Mouse (Mus musculus) heart, postnatal 25 days (tissue): ENCODE results near the gene Gna15. TPM values are rescaled to one million over a fixed set of nuclear protein-coding genes. Genes with fewer than 3 reads are reported as not detected.

Experiments used
- DNase-seq: peaks from one replicate; pipeline ENCODE4 v3.0.0; 2022; ENCODE audit warnings: low spot score
- intact Hi-C: fragments of 180-260 bp; cut with DNase I; formaldehyde crosslinking; loops from one replicate; pipeline ENCODE4 v1.15.1; 2025
- total RNA-seq, 2 experiments: library from RNA; stranded (reverse); gene quantifications; 2 replicates each; pipeline ENCODE4 v1.2.3; 2021

Gna15 gene
- total RNA-seq, 2 experiments from 2014 or later: 0.81 to 1.0 TPM

- DNase-seq: no peak
- intact Hi-C loops: no loop called here
Observed at GRCm38 (mm10) chr10:81536734-81537133, 12.7 kb upstream of the Gna15 start.

GRCm38 (mm10) chr10:81534826-81535225 is 10.8 kb upstream of the Gna15 start:
- intact Hi-C loops: no loop called here
- no peak for DNase-seq

DNA sequence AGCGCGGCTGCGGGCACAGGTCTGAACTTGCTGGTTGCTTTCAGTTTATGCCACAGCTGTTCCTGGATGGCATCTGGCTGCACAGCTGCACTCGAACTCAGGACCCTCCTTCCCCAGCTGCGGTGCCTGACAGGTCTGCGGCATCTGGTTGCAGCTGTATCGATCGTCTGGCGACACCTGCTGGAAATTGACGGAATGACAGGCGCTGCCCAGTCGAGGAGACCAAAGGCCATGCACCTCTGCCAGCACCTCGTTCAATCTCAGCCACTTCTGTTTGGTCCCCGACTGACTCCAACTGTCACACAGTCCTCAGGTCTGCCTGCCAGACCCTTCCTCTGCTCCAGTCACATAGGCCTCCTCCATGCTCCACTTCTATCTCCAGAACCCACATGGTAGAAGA is 2.8 kb upstream of the Gna15 start:
- peak; percentile 56 for DNase-seq
- intact Hi-C loops: loop anchor here (1.0 kb wide), 1 partner anchor 23 kb away; no protein-coding TSS in a partner anchor

GRCm38 (mm10) chr10:81525017-81525694 is 1.1 kb upstream of the Gna15 start:
- intact Hi-C loops: no loop called here
- no peak for DNase-seq

DNA sequence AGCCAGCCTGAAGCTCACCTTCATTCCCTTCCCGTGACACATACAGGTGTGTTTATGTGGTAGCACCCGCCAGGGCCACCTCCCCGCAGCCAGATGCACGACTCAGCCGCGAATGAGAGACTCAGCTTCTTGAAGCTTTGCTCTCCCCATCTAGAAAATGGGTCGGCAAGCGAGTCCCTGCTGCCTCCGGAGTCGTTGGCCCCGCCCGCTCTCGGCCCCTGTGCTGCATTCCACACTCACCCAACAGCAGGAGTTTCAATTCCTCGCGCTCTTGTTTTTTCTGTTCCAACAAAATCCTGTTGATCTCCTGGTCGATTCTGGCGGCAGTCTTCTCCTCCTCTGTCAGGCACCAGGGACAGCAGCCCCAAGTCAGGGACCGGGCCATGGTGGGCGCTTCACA is 455 bp downstream of the Gna15 start:
- intact Hi-C loops: no loop called here
- no peak for DNase-seq

- intact Hi-C loops: no loop called here
- DNase-seq: no peak
Observed at GRCm38 (mm10) chr10:81523142-81523541, 883 bp downstream of the Gna15 start.

DNA sequence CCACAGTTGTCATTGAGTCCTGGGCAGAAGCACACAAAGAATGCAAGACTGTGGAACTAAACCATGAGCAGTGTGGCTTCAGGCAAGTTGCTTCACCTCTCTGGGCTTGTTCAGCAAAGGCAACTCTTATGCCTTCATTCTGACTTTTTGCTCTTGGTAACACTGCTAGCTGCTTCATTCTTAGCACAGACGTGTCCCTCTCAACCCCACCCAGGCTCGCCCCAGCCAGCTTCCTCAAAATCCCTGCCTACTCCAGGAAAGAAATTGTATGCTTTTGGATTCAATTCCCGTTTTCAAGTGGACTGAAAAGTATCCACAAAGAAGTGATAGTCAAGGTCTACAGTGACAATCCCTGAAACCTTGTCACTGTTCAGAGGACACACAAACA is 4.1 kb downstream of the Gna15 start:
- intact Hi-C loops: loop anchor here (2.0 to 5.0 kb wide), 2 partner anchors 17 to 32 kb away; no protein-coding TSS in a partner anchor
- DNase-seq: no peak

DNA sequence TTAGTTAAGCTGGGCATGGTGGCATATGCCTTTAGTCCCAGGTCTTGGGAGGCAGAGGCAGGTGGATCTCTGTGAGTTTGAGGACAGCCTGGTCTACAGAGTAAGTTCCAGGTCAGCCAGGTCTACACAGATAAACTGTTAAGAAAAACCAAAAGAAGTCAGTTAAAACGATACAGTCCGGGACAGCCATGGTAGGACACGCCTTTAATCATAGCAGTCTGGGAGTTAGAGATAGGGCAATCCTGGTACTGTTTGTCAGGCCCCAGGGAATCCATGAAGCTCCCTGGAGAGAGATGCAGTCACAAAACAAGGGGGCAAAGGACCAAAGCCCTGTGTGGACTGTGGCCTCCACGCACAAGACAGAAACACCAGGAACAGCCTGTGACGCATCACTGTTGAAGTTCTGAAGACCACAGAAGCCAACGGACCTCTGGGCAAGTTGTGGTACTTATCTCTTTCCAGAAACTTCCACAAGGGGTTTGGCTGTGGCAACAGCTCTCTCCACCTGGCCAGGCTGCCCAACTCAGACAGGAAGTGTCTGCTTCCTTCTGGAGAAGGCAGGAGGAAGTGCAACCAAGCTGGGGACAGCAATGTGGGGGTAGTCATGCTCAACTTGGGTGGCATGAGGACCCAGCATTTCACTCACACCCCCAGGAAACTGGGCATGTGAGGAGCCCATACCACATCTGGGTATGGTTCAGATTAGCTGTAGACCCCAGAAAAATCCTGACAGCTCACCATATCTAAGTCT is 4.6 kb downstream of the Gna15 start:
- no peak for DNase-seq
- intact Hi-C loops: loop anchor here (2.0 to 5.0 kb wide), 2 partner anchors 17 to 33 kb away; no protein-coding TSS in a partner anchor

DNA sequence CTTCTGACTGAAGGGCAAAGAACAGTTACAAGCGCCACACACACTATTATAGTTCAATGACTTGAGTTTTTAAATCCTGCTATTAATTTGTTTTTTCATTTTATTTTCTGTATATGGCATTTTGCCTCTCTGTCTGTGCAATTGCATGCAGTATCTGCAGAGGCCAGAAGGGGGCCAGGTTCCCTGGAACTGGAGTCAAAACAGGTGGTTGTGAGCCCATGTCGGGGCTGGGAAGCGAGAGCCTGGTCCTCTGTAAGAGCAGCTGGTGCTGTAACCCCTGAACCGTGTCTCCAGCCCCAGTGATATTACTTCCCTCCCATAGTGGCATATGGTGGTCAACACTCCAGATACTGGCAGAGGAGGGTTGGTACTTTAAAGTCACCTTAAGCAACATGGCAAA is 5.5 kb downstream of the Gna15 start:
- no peak for DNase-seq
- intact Hi-C loops: loop anchor here (2.0 to 5.0 kb wide), 2 partner anchors 16 to 34 kb away; no protein-coding TSS in a partner anchor

DNA sequence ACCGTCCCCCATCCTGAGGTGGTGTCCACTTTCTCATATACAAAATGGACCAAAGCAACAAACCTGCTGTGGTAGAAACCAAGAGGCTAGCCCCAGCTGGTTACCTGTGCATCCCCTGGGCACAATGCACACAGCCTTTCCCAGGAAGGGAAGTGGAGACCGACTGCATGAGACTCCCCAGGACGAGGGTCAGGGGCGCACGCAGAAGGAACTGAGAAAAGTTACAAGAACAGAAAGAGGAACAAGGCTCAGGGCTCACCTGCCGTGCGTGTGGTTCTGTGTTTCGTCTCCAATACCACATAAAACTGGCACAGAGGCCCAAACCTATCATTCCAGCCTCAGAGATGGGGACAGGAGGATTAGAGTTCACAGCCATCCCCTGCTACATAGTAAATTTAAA is 6.8 kb downstream of the Gna15 start:
- intact Hi-C loops: loop anchor here (5.0 kb wide), 1 partner anchor 35 kb away; no protein-coding TSS in a partner anchor
- DNase-seq: no peak

DNA sequence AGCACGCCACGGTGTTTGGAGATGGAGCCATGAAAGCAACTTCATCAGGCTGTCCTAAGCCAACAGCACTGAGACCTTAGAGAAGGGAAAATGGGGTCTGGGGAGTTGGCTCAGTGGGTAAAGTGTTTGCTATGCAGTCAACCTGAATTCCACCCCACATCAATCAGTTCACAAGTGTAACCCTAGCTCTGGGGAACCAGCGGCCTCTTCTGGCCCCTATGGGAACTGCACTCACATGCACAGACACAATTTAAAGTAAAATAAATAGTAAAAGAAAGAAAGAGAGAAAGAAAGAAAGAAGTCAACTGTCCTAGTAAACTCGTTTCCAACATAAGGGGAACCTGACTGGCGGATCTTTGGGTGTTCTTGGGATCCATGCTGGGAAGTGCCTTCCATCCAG is 10.2 kb downstream of the Gna15 start:
- intact Hi-C loops: no loop called here

DNA sequence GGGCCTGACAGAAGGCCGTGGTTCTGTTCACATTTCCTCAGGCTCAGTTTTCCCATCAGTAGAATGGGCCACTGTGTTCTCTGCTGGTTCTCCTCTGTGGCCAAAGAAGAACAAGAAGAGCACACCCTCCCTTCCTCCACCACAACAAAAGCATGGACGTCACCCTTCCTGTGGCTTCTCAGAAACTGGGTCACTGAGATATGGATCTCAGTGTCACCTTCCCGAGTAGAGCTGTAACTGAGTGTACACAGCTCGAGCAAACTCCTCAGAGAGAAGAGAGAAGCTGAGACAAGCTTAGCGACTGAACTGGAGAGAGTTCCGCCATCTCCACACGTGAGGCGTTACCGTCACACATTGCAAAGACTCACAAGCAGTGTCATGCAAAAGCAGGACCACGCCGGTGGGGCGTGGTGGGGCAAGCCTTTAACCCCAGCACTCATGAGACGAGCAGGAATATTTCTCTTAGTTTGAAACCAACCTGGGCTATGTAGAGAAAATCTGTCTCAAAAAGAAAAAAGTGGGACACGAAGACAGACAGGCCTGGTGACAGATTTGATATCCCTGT is 13.7 kb downstream of the Gna15 start:
- intact Hi-C loops: no loop called here
- no peak for DNase-seq

More for the DNA sequence above, 10.2 kb downstream of the Gna15 start:
- no peak for DNase-seq

- intact Hi-C loops: no loop called here
- DNase-seq: no peak
Observed at GRCm38 (mm10) chr10:81507691-81508489, 16.1 kb downstream of the Gna15 start.

DNA sequence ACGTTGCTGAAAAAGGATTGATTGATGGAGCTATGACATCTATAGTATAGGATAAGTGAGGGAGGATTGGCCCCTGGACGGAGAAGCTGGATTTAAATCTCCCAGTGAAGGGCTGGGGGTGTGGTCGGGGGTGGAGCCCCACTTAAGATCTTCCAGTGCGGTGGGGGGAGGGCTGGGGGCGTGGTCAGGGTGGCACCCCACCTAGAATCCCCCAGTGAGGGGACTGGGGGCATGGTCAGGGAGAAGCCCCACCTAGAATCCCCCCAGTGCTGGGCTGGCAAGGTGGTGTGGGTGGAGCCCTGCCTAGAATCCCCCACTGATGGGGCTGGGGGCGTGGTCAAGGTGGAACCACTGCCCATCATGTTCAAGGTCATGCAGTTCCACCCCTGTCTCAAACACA is 16.9 kb downstream of the Gna15 start:
- DNase-seq: no peak
- intact Hi-C loops: no loop called here

DNA sequence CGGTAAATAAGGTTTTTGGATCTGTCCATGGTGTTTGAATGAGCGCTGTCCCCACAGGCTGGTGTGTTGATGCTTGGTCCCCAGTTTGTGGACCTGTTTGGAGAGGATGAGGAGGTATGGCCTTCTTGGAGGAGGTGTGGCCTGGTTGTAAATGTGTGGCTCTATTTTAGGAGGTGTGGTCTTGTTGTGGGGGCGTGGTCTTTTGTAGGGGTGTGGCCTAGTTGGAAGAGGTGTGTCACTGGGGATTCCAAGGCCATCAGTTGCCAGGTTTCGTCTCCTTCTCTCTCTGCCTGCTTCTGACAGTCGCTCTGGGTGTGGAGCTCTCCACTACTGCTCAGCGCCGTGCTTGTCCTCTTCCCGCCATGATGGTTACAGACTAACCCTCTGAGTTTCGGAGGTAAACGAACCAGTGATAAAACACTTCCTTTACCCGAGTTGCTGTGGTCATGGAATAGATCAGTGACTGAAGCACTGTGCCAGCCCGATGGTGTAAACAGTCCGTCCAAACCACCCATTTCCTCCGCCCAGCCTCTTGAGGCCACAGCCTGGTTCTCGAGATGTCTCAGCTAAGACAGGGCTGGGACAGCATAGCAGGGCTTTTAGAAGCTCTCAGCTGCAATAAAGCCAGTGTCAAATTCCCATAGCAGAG is 18.9 kb downstream of the Gna15 start:
- intact Hi-C loops: no loop called here
- no peak for DNase-seq

DNA sequence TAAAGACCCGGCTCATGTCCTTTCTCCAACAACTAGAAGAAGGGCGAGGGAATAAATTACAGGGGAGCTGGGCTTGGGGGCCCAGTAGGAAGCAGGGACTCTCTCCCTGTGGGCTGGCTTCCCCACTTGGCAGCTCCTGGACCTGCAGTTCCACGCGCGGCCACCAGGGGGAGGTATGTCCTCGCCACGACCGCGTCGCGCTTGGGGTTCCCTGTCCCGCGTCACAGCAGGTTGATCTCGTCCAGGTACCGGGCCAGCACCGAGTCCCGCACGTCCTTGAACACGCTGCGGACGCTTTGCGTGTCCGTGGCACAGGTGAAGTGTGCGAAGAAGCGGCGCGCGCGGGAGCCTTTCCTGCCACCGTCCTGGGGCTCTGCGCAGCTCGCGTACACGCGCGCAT is 21.4 kb downstream of the Gna15 start:
- intact Hi-C loops: loop anchor here (1.0 to 5.0 kb wide), 4 partner anchors 16 to 670 kb away; partner anchors contain the start of gene Tle6

GRCm38 (mm10) chr10:81501863-81502262 is 22.2 kb downstream of the Gna15 start:
- intact Hi-C loops: loop anchor here (2.0 to 5.0 kb wide), 3 partner anchors 17 to 670 kb away; partner anchors contain the start of gene Tle6
- DNase-seq: no peak

More for the DNA sequence above, 21.4 kb downstream of the Gna15 start:
- DNase-seq: peak; percentile 62

DNA sequence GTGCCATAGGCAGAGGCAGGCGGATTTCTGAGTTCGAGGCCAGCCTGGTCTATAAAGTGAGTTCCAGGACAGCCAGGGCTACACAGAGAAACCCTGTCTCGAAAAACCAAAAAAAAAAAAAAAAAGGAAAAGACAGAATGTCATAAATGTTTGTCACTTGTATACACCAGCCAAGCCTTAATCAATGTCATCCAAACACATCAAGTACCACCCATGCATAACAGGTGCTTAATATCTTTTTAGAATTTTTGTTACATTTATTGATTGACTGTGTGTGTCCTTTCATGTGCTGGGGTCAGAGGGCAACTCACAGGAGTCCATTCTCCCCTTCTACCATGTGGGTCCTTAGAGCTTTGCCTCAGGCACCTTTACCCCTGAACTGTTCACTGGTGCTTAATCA is 24.0 kb downstream of the Gna15 start, which contains the start of gene S1pr4:
TSS of gene S1pr4 (minus strand) at position 101 of the 400 bp plus-strand sequence.
- intact Hi-C loops: loop anchor here (5.0 kb wide), 2 partner anchors 102 to 672 kb away; partner anchors contain the start of gene Tle6
- DNase-seq: no peak

DNA sequence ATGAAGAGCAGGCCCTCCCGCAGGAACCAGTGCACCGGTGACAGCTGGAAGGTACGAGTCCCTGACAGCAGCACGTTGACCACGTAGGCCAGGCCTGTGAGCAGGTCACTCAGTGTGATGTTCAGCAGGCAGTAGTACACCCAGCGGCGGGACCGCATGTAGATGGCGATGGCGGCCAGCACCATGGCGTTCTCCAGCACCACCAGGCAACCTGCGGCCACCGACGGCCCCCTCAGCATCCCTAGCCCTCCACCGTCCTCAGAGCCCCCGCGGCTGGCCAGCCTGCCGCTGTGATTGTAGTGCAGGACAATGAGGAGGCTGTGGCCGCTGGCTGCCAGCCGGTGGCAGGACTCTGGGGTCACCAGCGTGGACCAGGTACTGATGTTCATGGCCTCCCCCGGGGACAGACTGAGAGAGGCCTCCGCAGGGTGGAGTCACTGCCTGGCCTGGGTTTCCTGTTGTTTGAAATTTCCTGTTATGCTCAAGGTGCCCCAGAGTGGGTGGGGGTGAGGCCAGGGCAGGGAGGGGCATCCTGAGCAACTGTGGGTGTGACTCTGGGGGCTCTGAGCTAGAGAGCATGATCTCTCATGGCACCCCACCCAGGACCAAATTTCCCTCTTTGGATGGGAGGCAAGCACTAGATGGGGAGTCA is 24.6 kb downstream of the Gna15 start:
- peak; percentile 44 for DNase-seq

More for the DNA sequence above, 24.6 kb downstream of the Gna15 start:
- intact Hi-C loops: no loop called here
